ENCODE assay signal across 8 mouse cellular contexts in genomic region chr9:49488912-49489895, GRCm38 (mm10). TPM values are rescaled to one million over a fixed set of nuclear protein-coding genes. Genes with fewer than 3 reads are reported as not detected.
A peak's percentile ranks its signal among the peaks of the same experiment; 100 is the strongest.
DNase-seq lines count a peak whose midpoint lies in the region; ATAC-seq and TF ChIP-seq lines count a peak whose summit lies in the region.

No protein-coding gene starts in this region.

- H3K9me3 ChIP-seq in MEL (replicated peaks; ENCODE audit: insufficient read depth, low read length), result no peaks in the 10 kb centered on the region
- H3K9me3 ChIP-seq in lung, embryonic 16.5 days (ENCODE audit: control insufficient read depth, low read length), result no peaks in the 10 kb centered on the region

- peak; percentile 96 to 98 (median 97) for TF ChIP-seq CTCF in MEL (IDR thresholded peaks at IDR 0.05 in 2 of 3, conservative IDR thresholded peaks at IDR 0.05 in 1 of 3; ENCODE audit: control insufficient read depth in 1 of 3, insufficient read depth in 1 of 3, low read depth in 2 of 3, low read length in 3 of 3, poor library complexity in 1 of 3, severe bottlenecking in 1 of 3)

- WGBS in lung, embryonic 16.5 days, result 24% methylated on average over 16 of the region's 16 CpGs

- DNase-seq in MEL (ENCODE audit: low read depth, low spot score), result peak; percentile 82
- peak; percentile 87 for DNase-seq in cerebellum, adult 8-10 months
- peak; percentile 77 for DNase-seq in forelimb bud, embryonic 11.5 days (ENCODE audit: low read depth, low spot score)
- peak; percentile 59 to 86 for DNase-seq in layer of hippocampus, adult 8-10 months (ENCODE audit: low spot score in 2 of 2)
- peak; percentile 45 for DNase-seq in ovary, adult 18-20 months (ENCODE audit: low spot score)
- peak; percentile 85 for DNase-seq in thymus, postnatal 0 days (ENCODE audit: low spot score)

- no peak overlapping the region for H3K4me3 ChIP-seq in MEL (ENCODE audit: control insufficient read depth in 1 of 2, insufficient read depth in 1 of 2, low read depth in 2 of 2, low read length in 2 of 2)
- no peak overlapping the region for H3K4me3 ChIP-seq in lung, embryonic 16.5 days (ENCODE audit: low read length)

- H3K4me1 ChIP-seq in MEL (ENCODE audit: control insufficient read depth in 1 of 2, insufficient read depth in 2 of 2, low read length in 2 of 2), result peaks cover 0 to 20% of the 10 kb centered on the region in 2 experiments; a peak in 2 of 4 replicates
- peaks cover 2% of the 10 kb centered on the region for H3K4me1 ChIP-seq in lung, embryonic 16.5 days (replicated peaks; ENCODE audit: control insufficient read depth, insufficient read depth, low read length)

- TF ChIP-seq POLR2A in MEL (IDR thresholded peaks at IDR 0.05; ENCODE audit: control insufficient read depth in 1 of 2, insufficient read depth in 1 of 2, low read depth in 1 of 2, low read length in 2 of 2, poor library complexity in 1 of 2), result no peak

- H3K9ac ChIP-seq in MEL (ENCODE audit: control insufficient read depth, low read depth, low read length, poor library complexity, severe bottlenecking), result no peak overlapping the region
- H3K9ac ChIP-seq in lung, embryonic 16.5 days (ENCODE audit: low read length), result no peak overlapping the region

- H3K4me2 ChIP-seq in lung, embryonic 16.5 days (ENCODE audit: low read depth, low read length), result peak overlapping the region; percentile 35; the same call in 1 of the 2 replicates

- TF ChIP-seq RAD21 in MEL (IDR thresholded peaks at IDR 0.05; ENCODE audit: low read depth, low read length), result peak; percentile 99

- H3K79me2 ChIP-seq in MEL (ENCODE audit: control insufficient read depth, insufficient read depth, low read length, poor library complexity), result no peaks in the 10 kb centered on the region

- no peak overlapping the region for H3K27ac ChIP-seq in MEL (ENCODE audit: control insufficient read depth, low read depth, low read length)
- H3K27ac ChIP-seq in lung, embryonic 16.5 days (ENCODE audit: low read length), result no peak overlapping the region

- ATAC-seq in hematopoietic stem cell, adult 5-6 weeks (replicated peaks in 1 of 2; ENCODE audit: insufficient read depth in 1 of 2, low FRiP score in 2 of 2, low TSS enrichment in 1 of 2, low read depth in 1 of 2, poor library complexity in 2 of 2, severe bottlenecking in 2 of 2), result peak; percentile 72 to 81
- peak; percentile 42; the same call in 1 of the 2 replicates for ATAC-seq in lung, embryonic 16.5 days (ENCODE audit: low read depth)

- H3K27me3 ChIP-seq in MEL (ENCODE audit: control insufficient read depth in 1 of 2, insufficient read depth in 2 of 2, low read length in 2 of 2), result no peaks in the 10 kb centered on the region
- no peaks in the 10 kb centered on the region for H3K27me3 ChIP-seq in lung, embryonic 16.5 days (ENCODE audit: control insufficient read depth, insufficient read depth, low read depth, low read length)

- TF ChIP-seq EP300 in MEL (IDR thresholded peaks at IDR 0.05; ENCODE audit: low read depth in 1 of 2, low read length in 2 of 2), result no peak

- peaks cover 0 to 18% of the 10 kb centered on the region in 2 experiments; a peak in 2 of 4 replicates for H3K36me3 ChIP-seq in MEL (ENCODE audit: control insufficient read depth in 1 of 2, insufficient read depth in 2 of 2, low read length in 2 of 2)
- H3K36me3 ChIP-seq in lung, embryonic 16.5 days (ENCODE audit: control insufficient read depth, insufficient read depth, low read length), result no peaks in the 10 kb centered on the region

TF ChIP-seq in MEL, 35 proteins besides CTCF, POLR2A, EP300 and RAD21:
- TF ChIP-seq SIN3A (IDR thresholded peaks at IDR 0.05; ENCODE audit: low read length) (peak; percentile 55; the same call in 1 of the 2 replicates), MEF2A (IDR thresholded peaks at IDR 0.05; ENCODE audit: extremely low read depth, insufficient replicate concordance, low read depth, low read length, poor library complexity, severe bottlenecking) (no peak), JUND (IDR thresholded peaks at IDR 0.05; ENCODE audit: low read depth, low read length) (0 out of 2 replicates have a peak, but pooled peaks have one; percentile 30), MAX (IDR thresholded peaks at IDR 0.05; ENCODE audit: low read length) (0 out of 2 replicates have a peak, but pooled peaks have one; percentile 20), SMC3 (IDR thresholded peaks at IDR 0.05; ENCODE audit: low read depth, low read length) (peak; percentile 91), ZC3H11A (IDR thresholded peaks at IDR 0.05; ENCODE audit: low read depth, low read length) (peak; percentile 88), ZMIZ1 (IDR thresholded peaks at IDR 0.05; ENCODE audit: low read depth, low read length) (no peak), ZNF384 (IDR thresholded peaks at IDR 0.05; ENCODE audit: low read depth, low read length) (no peak), GABPA (IDR thresholded peaks at IDR 0.05; ENCODE audit: low read depth, low read length) (no peak), TCF12 (IDR thresholded peaks at IDR 0.05; ENCODE audit: low read depth, low read length) (no peak), MXI1 (IDR thresholded peaks at IDR 0.05; ENCODE audit: low read depth, low read length) (0 out of 2 replicates have a peak, but pooled peaks have one; percentile 30)

RNA-seq across cellular contexts. Expression of gene Ttc12, which starts 3.2 kb away (rescaled TPM):
- 0.31 and 0.39 TPM in 2 replicates for total RNA-seq in MEL (2012; rRNA removed)
- under 1 TPM in 1 of 2 experiments, not detected in 1; 0.78 TPM for polyA plus RNA-seq in MEL (2012; ENCODE audit: insufficient read depth in 1 of 2, insufficient read length in 2 of 2, low read depth in 1 of 2, low replicate concordance in 2 of 2, missing spikeins in 1 of 2)
- total RNA-seq in hematopoietic stem cell, adult 5-6 weeks (2017), result 2.8 and 4.1 TPM in 2 replicates
- total RNA-seq in layer of hippocampus, adult 8-10 months (2022), result 1 to 10 TPM; 1.6 to 2.6 (median 2.3) TPM
- 4.3 and 4.7 TPM in 2 replicates for polyA plus RNA-seq in lung, embryonic 16.5 days (2015; fragmentation: Nextera tagmentation; extraction: Ambion mirVana)
- polyA plus RNA-seq in thymus, postnatal 0 days (2015; fragmentation: Nextera tagmentation; extraction: Ambion mirVana), result 2.1 and 2.8 TPM in 2 replicates
